In the genomic region with DNA sequence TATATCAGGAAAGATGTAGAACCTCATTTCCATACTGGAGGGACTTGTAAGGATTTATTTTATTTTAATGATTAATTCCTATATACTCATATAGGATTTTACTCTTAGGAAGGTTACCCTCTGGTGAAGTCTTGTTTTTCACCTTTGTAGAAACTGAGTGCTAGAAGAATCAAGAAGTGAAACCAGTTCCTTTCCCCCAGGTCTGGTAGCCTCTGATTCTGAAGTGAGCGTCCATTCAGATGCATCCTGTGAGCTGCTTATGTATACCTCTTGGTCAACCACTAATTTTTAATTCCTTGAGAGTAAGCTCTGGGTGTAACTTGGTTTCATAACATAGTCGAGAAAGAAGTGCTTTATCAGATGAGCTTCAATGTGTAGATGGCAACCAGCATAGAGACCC, we compare ENCODE assay signal across 25 mouse cellular contexts.
"Had no signal": no experiment of that assay in that cellular context is flagged by ENCODE, and none has a peak within 500 bp of the region (broad histone marks: within the 10 kb centered on the region; RNA-seq: fewer than 3 reads in every experiment).

No protein-coding gene starts in this region.

- H3K4me1 ChIP-seq: heart, embryonic 15.5 days; intestine, embryonic 15.5 days; liver, embryonic 13.5 days had no signal

- H3K27me3 ChIP-seq: heart, embryonic 13.5 days; heart, embryonic 15.5 days; hindbrain, embryonic 13.5 days; hindbrain, embryonic 15.5 days; intestine, embryonic 15.5 days; limb, embryonic 12.5 days; liver, embryonic 13.5 days had no signal

- H3K9me3 ChIP-seq: heart, embryonic 13.5 days; heart, embryonic 15.5 days; hindbrain, embryonic 13.5 days; hindbrain, embryonic 15.5 days; intestine, embryonic 15.5 days; limb, embryonic 10.5 days; limb, embryonic 12.5 days; liver, embryonic 13.5 days had no signal

- DNase-seq: gastrocnemius, postnatal 14 days; gastrocnemius, postnatal 36 days; heart, adult 11 months; heart, adult 2 months; heart, postnatal 14 days; heart, postnatal 36 days; kidney, adult 18-20 months; kidney, adult 8-10 months; kidney, postnatal 14 days; kidney, postnatal 36 days; layer of hippocampus, adult 9-11 months; layer of hippocampus, postnatal 36 days; liver; liver, embryonic 13.5 days had no signal

- H3K36me3 ChIP-seq: heart, embryonic 15.5 days; intestine, embryonic 15.5 days; liver, embryonic 13.5 days had no signal

- H3K27ac ChIP-seq: heart, adult 2 months; heart, embryonic 13.5 days; heart, embryonic 15.5 days; hindbrain, embryonic 13.5 days; hindbrain, embryonic 15.5 days; intestine, embryonic 15.5 days; limb, embryonic 10.5 days; limb, embryonic 12.5 days; liver, embryonic 13.5 days had no signal

- ATAC-seq: inflammation-experienced regulatory T-cells, adult 6 months; intestine, embryonic 15.5 days; intestine, postnatal 0 days had no signal

- H3K9ac ChIP-seq: heart, embryonic 13.5 days; heart, embryonic 15.5 days; hindbrain, embryonic 13.5 days; hindbrain, embryonic 15.5 days; intestine, embryonic 15.5 days; limb, embryonic 12.5 days; liver, embryonic 13.5 days had no signal

- H3K4me2 ChIP-seq: heart, embryonic 11.5 days; heart, embryonic 13.5 days; heart, embryonic 15.5 days; hindbrain, embryonic 13.5 days; hindbrain, embryonic 15.5 days; intestine, embryonic 15.5 days; limb, embryonic 12.5 days; liver, embryonic 11.5 days; liver, embryonic 13.5 days had no signal

- H3K4me3 ChIP-seq: heart, adult 2 months; heart, embryonic 13.5 days; heart, embryonic 15.5 days; hindbrain, embryonic 13.5 days; hindbrain, embryonic 15.5 days; intestine, embryonic 15.5 days; limb, embryonic 10.5 days; limb, embryonic 12.5 days; liver, embryonic 13.5 days had no signal
